Mouse (Mus musculus): ENCODE results near the gene Gm1043.

The Gm1043 gene

DNA sequence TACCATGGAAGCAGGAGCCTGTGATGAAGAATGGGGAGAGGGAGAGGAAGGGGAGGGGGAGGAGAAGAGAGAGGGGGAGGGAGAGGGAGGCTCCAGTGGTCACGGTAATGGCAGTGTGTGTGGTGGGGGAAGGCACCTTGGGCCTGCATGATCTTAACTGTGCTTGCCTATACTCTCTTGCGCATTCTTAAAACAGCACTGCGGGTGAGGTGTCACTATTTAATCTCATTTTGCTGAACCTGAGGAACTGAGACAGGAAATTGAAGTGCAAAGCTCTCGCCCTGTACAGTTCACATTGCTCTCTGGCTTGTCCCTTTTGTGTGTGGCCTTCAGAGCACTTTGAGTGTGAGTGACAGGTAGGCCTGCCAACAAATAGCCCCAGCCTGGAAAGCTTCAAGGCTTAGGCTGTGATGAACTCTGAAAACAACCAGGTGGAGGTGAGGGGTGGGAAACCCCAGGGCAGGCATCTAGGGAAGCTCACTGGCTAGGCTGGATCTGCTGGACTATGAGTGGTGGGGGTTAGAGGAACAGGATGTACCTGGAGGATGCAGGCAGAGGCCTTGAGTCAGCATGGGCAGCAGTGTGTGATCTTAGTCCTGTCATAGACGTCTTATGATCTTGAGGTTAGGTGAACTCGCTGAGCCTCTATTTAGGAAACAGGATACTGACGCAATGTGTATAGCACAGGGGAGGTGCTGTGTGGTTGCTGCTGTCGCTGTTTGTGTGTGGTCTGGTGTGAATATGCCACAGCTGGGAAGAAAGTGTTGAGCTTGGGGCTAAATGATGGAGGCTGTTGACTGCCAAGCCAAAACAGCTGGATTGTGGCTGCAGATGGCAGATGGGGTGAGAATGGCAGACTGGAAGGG is 18.2 kb upstream of the Gm1043 start:
- no peak for DNase-seq (ENCODE audit: low read depth, low spot score)

DNA sequence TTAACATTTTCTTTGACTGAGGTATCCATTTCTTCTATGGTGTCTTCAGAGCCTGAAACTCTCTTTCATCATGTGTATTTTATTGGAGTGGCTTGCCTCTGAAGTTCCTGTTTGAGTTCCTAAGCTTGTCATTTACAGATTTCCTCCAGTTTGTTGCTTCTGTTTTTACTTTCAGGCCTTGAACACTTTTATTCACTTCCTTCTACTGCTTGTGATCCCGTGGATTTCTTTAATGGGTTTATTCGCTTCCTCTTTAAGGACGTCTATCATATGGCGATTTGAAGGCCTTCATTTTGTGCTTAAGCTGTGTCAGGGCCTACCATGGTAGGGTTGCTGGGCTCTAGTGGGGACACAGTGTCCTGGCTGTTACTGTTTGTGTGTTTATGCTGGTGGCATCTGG is 11.5 kb upstream of the Gm1043 start:
- no peak for DNase-seq (ENCODE audit: low read depth, low spot score)

GRCm38 (mm10) chr5:37076692-37077329 is 8.4 kb upstream of the Gm1043 start:
- no peak for DNase-seq (ENCODE audit: low read depth, low spot score)

DNA sequence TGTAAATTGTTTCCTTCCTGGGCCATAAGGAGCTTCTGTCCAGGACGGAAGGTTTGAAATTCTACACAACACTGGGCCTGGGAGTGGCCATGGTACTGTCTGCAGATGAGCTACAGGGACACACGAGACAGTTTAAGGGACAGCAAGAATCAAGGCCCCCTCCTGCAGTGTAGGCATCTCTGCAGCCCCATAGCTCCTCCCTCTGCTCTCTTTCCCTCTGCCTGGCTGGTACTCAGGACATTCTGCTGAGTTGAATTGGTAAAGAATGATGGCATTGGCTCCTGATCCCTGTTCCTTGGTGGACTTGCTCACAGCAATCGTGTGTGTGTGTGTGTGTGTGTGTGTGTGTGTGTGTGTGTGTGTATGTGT is 7.9 kb upstream of the Gm1043 start:
- DNase-seq (ENCODE audit: low read depth, low spot score) = no peak

DNA sequence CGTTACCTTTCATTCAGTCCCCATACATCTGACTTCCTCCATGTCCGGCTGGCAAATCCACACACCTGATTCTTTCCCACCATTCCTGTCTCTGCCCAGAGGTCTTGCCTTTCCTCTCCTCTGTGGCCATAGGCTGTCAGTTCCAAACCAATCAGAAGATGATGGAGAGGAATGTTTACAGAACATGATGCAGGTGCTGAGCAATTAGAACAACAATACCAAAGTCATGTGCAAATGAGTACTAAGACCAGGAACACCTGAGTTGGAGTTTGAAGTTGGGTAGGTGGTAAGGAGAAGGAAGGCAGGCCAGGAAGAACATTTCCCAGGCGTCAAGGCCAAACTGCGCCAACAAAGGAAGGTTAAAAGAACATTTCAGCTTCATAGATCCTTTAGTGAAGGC is 5.7 kb upstream of the Gm1043 start:
- DNase-seq (ENCODE audit: low read depth, low spot score) = peak; percentile 51

DNA sequence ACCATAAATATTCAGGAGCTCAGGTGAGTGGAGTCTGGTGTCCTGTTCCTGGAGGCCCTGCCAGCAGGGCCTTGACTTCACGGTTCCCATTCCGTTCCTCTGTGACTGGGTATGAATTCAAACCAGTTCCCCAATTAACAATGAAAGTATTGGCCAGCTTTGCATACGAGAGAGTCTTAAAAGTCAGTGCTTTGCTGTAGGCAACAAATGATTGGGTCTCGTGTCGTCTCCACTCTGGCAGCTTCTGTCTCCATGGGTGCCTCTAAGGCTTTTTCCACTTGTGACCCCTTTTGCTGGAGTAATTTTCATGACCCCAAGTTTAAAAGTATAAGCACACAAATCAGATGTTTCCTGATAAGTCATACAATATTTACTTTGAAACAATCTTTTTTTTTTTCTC is 4.6 kb upstream of the Gm1043 start:
- no peak for DNase-seq (ENCODE audit: low read depth, low spot score)

DNA sequence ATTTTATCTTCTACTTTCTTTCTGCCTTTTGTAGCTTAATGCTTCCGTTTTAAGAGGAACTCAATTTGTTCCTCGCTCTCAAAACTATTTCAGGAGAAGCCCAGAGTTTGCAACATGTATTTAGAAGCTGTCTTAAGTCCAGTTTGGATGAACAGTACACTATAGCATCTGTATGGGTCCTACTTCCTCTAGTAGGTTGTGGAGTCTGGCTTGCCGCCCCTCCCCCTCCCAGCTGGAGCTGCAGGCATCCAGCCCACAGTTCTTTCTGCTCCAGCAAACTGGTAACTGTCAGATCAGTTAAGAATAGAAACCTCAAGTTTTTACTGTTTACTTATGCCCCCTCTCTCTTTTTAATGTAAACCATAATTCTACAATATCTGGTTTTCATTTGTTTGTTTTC is 2.8 kb upstream of the Gm1043 start:
- no peak for DNase-seq (ENCODE audit: low read depth, low spot score)

- DNase-seq (ENCODE audit: low read depth, low spot score) = no peak
Observed at GRCm38 (mm10) chr5:37083209-37083770, 1.9 kb upstream of the Gm1043 start.

DNA sequence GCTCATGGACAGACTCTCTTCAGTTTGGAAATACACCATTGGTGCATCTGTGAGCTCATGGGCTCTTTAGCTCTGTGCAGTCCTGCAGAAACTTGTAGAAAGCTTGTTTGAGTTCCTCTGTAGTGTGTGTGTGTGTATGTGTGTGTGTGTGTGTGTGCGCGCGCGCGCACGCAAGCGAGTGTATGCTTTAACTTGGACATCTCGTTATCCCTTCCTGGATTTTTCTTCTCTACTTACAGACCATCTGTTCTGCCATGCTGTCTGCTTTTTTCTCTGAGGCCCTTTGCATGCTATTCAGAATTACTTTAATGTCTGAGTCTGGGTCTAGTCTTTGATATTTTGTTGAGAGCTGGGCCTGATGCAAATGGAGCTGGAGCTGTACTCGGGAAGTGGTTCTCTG is 1.3 kb upstream of the Gm1043 start:
- no peak for DNase-seq (ENCODE audit: low read depth, low spot score)

DNA sequence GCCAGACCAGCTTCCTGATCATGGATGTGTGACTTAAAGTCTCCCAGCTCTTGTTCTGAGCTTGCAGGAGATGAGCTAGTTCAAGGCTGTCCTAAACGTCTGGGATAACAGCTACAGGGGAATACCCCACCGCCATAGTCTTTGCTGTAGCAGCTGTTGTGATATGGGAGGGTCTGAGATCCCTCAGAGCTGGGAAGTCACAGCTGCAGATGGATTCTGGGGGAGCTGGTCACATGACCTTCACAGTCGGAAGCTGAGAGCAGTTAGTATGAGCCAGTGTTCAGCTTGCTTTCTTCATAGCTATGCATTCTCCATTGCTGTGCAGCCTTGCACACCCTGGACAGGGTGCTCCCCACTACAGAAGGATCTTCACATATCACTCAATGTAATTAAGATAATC is 748 bp downstream of the Gm1043 start:
- no peak for DNase-seq (ENCODE audit: low read depth, low spot score)

DNA sequence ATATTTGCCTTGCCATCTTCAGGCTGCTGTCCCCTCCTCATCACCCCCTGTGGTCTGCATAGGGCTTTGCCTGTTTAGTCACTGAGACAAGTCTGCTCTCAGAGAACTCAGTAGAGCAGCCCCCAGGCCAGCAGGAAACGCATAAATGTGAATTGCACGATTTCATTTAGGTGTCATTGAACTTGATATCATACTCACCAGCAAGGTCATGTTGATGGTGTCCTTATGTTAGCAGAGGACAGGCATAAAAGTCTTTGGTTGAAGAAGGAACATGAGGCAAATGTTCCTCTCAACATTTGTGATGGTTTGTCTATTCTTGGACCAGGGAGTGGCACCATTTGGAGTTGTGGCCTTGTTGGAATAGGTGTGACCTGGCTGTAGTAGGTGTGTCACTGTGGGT is 2.6 kb downstream of the Gm1043 start:
- peak; percentile 66 for DNase-seq (ENCODE audit: low read depth, low spot score)

DNA sequence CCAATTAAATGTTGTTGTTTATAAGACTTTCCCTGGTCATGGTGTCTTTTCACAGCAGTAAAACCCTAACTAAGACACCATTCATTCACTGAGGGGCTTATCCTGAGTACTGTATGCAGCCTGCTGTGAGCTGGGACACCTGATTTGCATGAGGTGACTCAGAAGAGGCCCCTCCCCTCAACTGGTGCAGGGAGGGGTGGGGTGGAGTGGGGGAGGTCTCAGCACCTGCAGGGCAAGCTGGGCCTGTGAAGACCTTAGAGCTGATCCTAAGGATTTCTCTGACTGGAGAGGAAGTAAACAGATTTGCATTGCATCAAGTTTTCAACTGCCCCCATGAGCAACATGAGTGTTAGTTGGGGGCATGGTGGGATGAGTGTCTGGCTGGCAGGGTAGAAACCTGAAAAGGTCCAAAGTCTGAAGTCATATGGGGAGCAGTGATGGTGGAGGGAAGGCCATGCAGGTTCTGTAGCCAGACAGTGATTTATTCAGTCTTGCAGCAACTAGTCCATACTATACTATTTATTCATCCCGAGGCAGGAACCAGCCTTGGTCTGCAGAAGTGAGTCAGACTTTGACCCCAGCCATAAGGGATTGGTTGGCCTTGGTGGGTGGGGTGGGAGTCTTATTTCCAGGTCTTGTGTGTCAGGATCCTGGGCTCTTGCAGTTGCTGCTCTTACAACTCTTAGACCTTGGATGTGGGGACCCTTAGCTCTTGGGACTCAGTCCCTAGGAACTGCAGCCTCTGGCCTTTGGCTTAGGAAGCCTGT is 3.4 kb downstream of the Gm1043 start:
- peak; percentile 94 for DNase-seq (ENCODE audit: low read depth, low spot score)

DNA sequence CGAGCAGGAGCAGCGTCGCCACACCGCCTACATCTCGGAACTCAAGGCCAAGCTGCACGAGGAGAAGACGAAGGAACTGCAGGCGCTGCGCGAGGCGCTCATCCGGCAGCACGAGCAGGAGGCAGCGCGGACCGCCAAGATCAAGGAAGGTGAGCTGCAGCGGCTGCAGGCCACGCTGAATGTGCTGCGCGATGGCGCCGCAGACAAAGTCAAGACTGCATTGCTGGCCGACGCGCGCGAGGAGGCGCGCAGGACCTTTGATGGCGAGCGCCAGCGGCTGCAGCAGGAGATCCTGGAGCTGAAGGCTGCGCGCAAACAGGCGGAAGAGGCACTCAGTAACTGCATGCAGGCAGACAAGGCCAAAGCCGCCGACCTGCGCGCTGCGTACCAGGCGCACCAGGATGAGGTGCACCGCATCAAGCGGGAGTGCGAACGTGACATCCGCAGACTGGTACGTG is 6.0 kb downstream of the Gm1043 start:
- DNase-seq (ENCODE audit: low read depth, low spot score) = peak; percentile 67

GRCm38 (mm10) chr5:37094941-37095340 is 9.8 kb downstream of the Gm1043 start:
- DNase-seq (ENCODE audit: low read depth, low spot score) = no peak

DNA sequence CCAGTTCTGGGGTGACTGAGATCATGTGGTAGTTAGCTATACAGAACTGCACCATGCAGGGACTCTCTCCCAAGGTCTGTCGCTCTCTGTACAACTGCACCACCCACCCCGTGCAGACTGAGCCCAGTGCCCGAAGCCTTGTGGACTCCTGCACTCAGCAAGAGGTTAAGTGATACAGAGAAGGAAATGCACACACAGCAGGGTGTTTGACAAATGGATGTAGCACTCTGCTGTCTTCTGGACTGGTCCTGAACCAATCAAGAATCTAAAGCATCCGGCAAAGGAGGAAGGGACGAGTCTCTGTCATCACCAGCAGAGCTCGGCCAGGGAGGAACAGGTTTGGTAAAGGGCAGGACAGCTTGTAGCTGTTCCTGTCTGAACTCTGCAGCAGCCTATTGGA is 12.4 kb downstream of the Gm1043 start:
- DNase-seq (ENCODE audit: low read depth, low spot score) = peak; percentile 75

DNA sequence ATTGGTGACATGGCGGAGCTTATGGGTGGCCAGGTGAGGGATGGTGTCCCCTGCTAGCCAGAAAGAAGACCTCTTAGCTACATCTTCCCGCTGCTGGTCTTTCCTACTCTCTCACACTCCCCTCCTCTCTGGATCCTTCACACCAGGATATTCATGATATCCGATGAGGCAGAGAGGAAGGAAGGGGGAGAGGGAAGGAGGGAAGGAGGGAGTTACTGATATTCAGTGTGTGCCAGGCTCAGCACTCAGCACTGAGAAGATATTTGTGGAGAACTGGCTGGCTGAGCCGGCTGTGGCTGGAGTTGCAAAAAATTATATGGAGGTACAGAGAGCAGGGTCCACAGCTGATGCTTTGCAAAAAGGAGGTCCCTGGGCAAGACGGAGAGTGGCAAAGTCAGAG is 15.6 kb downstream of the Gm1043 start:
- DNase-seq (ENCODE audit: low read depth, low spot score) = no peak

- DNase-seq (ENCODE audit: low read depth, low spot score) = no peak
Observed at GRCm38 (mm10) chr5:37101631-37102030, 16.5 kb downstream of the Gm1043 start.

DNA sequence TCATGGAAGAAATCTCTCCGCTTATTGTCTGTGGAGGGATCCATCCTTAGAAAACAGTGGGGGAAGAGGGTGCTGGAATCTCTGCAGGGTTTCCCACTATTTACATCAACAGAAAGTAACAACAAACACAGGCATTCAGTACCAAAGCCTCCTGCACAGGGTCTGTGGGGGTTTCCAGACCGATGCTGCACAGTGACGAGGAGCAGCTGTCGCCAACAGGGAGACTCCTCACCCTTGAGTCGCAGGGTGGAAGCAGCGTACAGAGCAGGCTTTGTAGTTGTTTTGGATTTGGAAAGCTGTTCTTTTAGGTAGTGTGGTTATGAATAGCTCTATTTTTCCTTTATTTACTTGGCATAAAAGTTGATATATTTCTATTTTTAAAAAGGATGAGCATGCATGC is 16.9 kb downstream of the Gm1043 start:
- no peak for DNase-seq (ENCODE audit: low read depth, low spot score)

DNA sequence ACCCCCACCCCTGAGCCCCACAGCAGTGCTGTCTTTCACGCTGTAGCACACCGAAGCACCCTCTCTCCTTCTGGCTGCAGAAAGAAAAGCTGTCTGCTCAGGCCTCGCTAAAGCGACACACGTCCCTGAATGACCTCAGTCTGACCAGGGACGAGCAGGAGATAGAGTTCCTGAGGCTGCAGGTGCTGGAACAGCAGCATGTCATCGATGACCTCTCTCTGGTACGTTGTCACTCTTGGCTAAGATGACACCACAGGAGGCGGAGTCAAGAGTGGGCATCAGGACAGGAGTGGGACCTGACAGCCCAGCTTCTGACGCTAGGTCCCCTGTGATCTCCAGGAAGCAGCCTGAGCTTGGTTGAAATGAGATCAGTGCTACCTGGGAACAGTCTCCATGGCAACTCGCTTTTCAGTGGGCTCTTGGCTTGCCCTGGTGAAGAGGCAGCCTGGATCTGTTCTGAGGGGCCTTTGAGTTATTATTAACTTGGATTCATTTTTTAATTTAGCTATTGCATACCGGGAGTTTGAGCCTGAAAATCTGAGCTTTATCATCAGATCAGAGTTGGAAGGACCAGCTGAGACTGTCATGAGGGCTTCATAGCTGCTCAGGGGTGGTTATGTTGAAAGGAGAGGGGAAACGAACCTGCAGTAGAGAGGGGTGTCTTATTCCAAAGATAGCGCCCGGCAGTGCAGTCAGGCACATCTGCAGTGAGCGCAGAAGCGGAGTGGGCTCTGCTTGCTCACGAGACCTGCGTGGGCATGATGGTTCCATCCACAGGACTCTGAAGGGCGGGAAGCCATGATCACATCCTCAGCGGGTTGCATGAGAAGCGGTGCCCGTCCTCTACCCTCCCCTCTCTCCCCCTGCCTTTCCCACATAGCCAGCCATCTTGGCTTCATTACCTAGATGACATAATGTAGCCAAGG is 20.6 kb downstream of the Gm1043 start:
- peak; percentile 36 for DNase-seq (ENCODE audit: low read depth, low spot score)

DNA sequence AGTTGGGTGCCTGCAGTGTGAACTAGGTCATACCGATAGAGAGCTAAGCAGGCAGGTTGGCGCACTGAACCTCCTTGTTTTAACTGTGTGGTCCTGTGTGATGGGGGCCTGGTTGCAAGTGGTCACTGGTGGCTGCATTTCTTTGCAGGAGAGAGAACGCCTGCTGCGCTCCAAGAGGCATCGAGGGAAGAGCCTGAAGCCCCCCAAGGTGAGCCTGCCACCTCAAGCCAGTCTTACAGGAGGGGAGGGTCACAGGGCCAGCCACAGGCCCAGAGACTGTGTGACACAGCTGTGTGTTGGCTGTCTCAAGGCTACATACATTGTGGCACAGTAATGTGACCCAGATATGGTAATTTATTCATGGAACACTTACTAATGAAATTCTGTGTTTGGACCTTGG is 21.9 kb downstream of the Gm1043 start:
- no peak for DNase-seq (ENCODE audit: low read depth, low spot score)

DNA sequence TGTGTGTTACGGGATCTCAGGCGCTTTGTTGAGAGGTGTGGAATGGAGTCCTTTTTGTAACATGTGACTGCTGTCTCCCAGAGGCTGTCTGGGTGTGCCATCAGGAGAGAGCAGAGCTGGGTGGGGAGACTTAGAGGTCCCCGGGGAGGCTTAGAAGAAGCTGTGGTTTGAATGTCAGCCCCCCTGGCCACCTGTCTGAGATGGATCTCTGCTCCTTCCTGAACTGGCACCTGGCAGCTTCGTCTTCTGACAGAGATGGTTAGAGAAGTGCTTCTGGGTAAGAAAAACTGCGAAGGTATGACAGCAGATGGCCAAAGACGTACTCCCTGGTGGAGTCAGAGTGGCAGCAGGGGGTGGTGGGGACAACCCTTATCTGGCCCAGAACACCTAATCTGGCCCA is 22.4 kb downstream of the Gm1043 start:
- no peak for DNase-seq (ENCODE audit: low read depth, low spot score)

All from R1 (cell line).